Mouse (Mus musculus) olfactory bulb, adult 2 months (tissue): Measurements from ENCODE around the gene Cap2.

ENCODE experiments used
- CTCF ChIP-seq: fragments of 200-500 bp; IDR thresholded peaks from 2 replicates; pipeline ENCODE4 v1.5.1; 2012; ENCODE audit warnings: low read depth, mild to moderate bottlenecking, low read length, moderate library complexity; ENCODE audit not compliant: insufficient read depth
- POLR2A ChIP-seq: fragments of 200-500 bp; IDR thresholded peaks from 2 replicates; pipeline ENCODE4 v1.6.1; 2012; ENCODE audit warnings: mild to moderate bottlenecking, low read depth, low read length, moderate library complexity; ENCODE audit not compliant: insufficient read depth

GRCm38 (mm10) chr13:46683370-46683769, 181.7 kb downstream of the Cap2 start:
- TF ChIP-seq CTCF (no peak), POLR2A (no peak)
